Mouse (Mus musculus) hindbrain, embryonic 16.5 days (tissue): Measurements from ENCODE around the gene Man2b1. TPM values are rescaled to one million over a fixed set of nuclear protein-coding genes. Genes with fewer than 3 reads are reported as not detected.
"Not testable (repeated sequence)": the region's sequence is repeated elsewhere in the genome, so short reads cannot be mapped to it uniquely, and the experiment has no call there.

Experiments
- ATAC-seq: fragments of 200-750 bp; cut with Nextera tagmentation; 2 replicates; pipeline ENCODE4 v1.8.0; 2017; ENCODE audit warnings: moderate TSS enrichment, moderate library complexity
- H3K27ac ChIP-seq: fragments of 300-500 bp; sonication (generic); 2 replicates; pipeline ENCODE4 v1.5.1; 2014; ENCODE audit warnings: low read depth, mild to moderate bottlenecking, control low read depth, low read length, moderate library complexity
- H3K27me3 ChIP-seq: fragments of 300-500 bp; sonication (generic); replicated peaks from 2 replicates; pipeline ENCODE4 v1.6.1; 2014; ENCODE audit warnings: low read length; ENCODE audit not compliant: control insufficient read depth, insufficient read depth
- H3K36me3 ChIP-seq: fragments of 300-500 bp; sonication (generic); 2 replicates; pipeline ENCODE4 v1.6.1; 2014; ENCODE audit warnings: mild to moderate bottlenecking, low read length, moderate library complexity, mixed read lengths; ENCODE audit not compliant: control insufficient read depth, insufficient read depth
- H3K4me1 ChIP-seq: fragments of 300-500 bp; sonication (generic); 2 replicates; pipeline ENCODE4 v1.6.1; 2014; ENCODE audit warnings: low read depth, low read length; ENCODE audit not compliant: control insufficient read depth, insufficient read depth
- H3K4me2 ChIP-seq: fragments of 300-500 bp; sonication (generic); 2 replicates; pipeline ENCODE4 v1.6.1; 2014; ENCODE audit warnings: mild to moderate bottlenecking, low read length, control low read depth, moderate library complexity
- H3K4me3 ChIP-seq: fragments of 300-500 bp; sonication (generic); 2 replicates; pipeline ENCODE4 v1.5.1; 2014; ENCODE audit warnings: mild to moderate bottlenecking, low read length, control low read depth, moderate library complexity
- H3K9ac ChIP-seq: fragments of 300-500 bp; sonication (generic); 2 replicates; pipeline ENCODE4 v1.6.1; 2014; ENCODE audit warnings: low read depth, mild to moderate bottlenecking, control low read depth, low read length, moderate library complexity
- H3K9me3 ChIP-seq: fragments of 300-500 bp; sonication (generic); 2 replicates; pipeline ENCODE4 v1.6.1; 2014; ENCODE audit warnings: mild to moderate bottlenecking, low read length, moderate library complexity; ENCODE audit not compliant: control insufficient read depth
- WGBS: fragments of 180-500 bp; shearing (Covaris S2); extraction: QIAGEN DNeasy Blood & Tissue Kit; methylation state at CpG from one replicate; pipeline ENCODE4 v1.1.7; 2014; 5-methylcytosine and 5-hydroxymethylcytosine counted together
- polyA plus RNA-seq: library from polyadenylated mRNA; unstranded; fragments of >200 nt; fragmentation: Nextera tagmentation; extraction: Ambion mirVana; gene quantifications from 2 replicates; pipeline ENCODE4 v1.2.1, GENCODE M21; 2015

The Man2b1 gene
- polyA plus RNA-seq, 1 experiment from 2014 or later, result 23.1 TPM

- no peaks in the 10 kb centered on the region for H3K4me1 ChIP-seq
- H3K9ac ChIP-seq, result no peak overlapping the region
- no peaks in the 10 kb centered on the region for H3K27me3 ChIP-seq
- H3K27ac ChIP-seq, result no peak overlapping the region
- H3K9me3 ChIP-seq, result no peaks in the 10 kb centered on the region
- H3K4me3 ChIP-seq, result no peak overlapping the region
- ATAC-seq, result no peak
- H3K36me3 ChIP-seq, result peaks cover 23% of the 10 kb centered on the region; the same call in 1 of the 2 replicates
- H3K4me2 ChIP-seq, result no peak overlapping the region
- WGBS, result 97% methylated on average over 6 of the region's 7 CpGs
Observed at GRCm38 (mm10) chr8:85095566-85095965, 12.5 kb downstream of the Man2b1 start.

- Histone ChIP-seq H3K27ac (no peak overlapping the region), H3K4me2 (no peak overlapping the region), H3K27me3 (no peaks in the 10 kb centered on the region), H3K9ac (no peak overlapping the region), H3K4me3 (no peak overlapping the region), H3K9me3 (no peaks in the 10 kb centered on the region), H3K36me3 (peaks cover 23% of the 10 kb centered on the region; the same call in 1 of the 2 replicates), H3K4me1 (no peaks in the 10 kb centered on the region)
- no peak for ATAC-seq
- 93% methylated on average over 16 of the region's 16 CpGs for WGBS
Observed at GRCm38 (mm10) chr8:85096196-85096595, 13.1 kb downstream of the Man2b1 start.

- 95% methylated on average over 4 of the region's 4 CpGs for WGBS
- peaks cover 23% of the 10 kb centered on the region; the same call in 1 of the 2 replicates for H3K36me3 ChIP-seq
Observed at GRCm38 (mm10) chr8:85096850-85097249, 13.8 kb downstream of the Man2b1 start.

GRCm38 (mm10) chr8:85100076-85100665 lies 17.1 kb downstream of the Man2b1 start:
- Histone ChIP-seq H3K36me3 (peaks cover 17% of the 10 kb centered on the region; the same call in 1 of the 2 replicates), H3K4me2 (no peak overlapping the region), H3K27me3 (no peaks in the 10 kb centered on the region), H3K9ac (no peak overlapping the region), H3K4me1 (no peaks in the 10 kb centered on the region), H3K4me3 (no peak overlapping the region), H3K9me3 (peaks cover 2% of the 10 kb centered on the region; the same call in 1 of the 2 replicates), H3K27ac (no peak overlapping the region)
- 90% methylated on average over 4 of the region's 4 CpGs for WGBS
- no peak for ATAC-seq

More at GRCm38 (mm10) chr8:85096850-85097249, 13.8 kb downstream of the Man2b1 start:
- H3K27ac ChIP-seq, result no peak overlapping the region
- H3K4me3 ChIP-seq, result no peak overlapping the region
- no peak overlapping the region for H3K4me2 ChIP-seq
- H3K9me3 ChIP-seq, result peaks cover 1% of the 10 kb centered on the region; the same call in 1 of the 2 replicates
- ATAC-seq, result no peak
- no peaks in the 10 kb centered on the region for H3K4me1 ChIP-seq
- H3K27me3 ChIP-seq, result no peaks in the 10 kb centered on the region
- H3K9ac ChIP-seq, result no peak overlapping the region

- H3K9ac ChIP-seq, result no peak overlapping the region
- ATAC-seq, result no peak
- H3K4me1 ChIP-seq, result no peaks in the 10 kb centered on the region
- H3K9me3 ChIP-seq, result peaks cover 9% of the 10 kb centered on the region
- H3K27ac ChIP-seq, result no peak overlapping the region
- no peak overlapping the region for H3K4me3 ChIP-seq
- H3K27me3 ChIP-seq, result no peaks in the 10 kb centered on the region
- peaks cover 26% of the 10 kb centered on the region for H3K36me3 ChIP-seq
- 96% methylated on average over 10 of the region's 10 CpGs for WGBS
- H3K4me2 ChIP-seq, result no peak overlapping the region
Observed at GRCm38 (mm10) chr8:85113241-85113640, 30.2 kb downstream of the Man2b1 start.

GRCm38 (mm10) chr8:85115501-85115900 lies 32.4 kb downstream of the Man2b1 start:
- no peak for ATAC-seq
- H3K27ac ChIP-seq, result no peak overlapping the region
- H3K9ac ChIP-seq, result no peak overlapping the region
- no peak overlapping the region for H3K4me2 ChIP-seq
- peaks cover 14% of the 10 kb centered on the region for H3K36me3 ChIP-seq
- H3K4me1 ChIP-seq, result peaks cover 5% of the 10 kb centered on the region
- WGBS, result 77% methylated on average over 4 of the region's 4 CpGs
- H3K9me3 ChIP-seq, result peaks cover 3% of the 10 kb centered on the region; the same call in 1 of the 2 replicates
- H3K4me3 ChIP-seq, result no peak overlapping the region
- H3K27me3 ChIP-seq, result no peaks in the 10 kb centered on the region

GRCm38 (mm10) chr8:85116984-85117383 lies 33.9 kb downstream of the Man2b1 start:
- Histone ChIP-seq H3K27me3 (no peaks in the 10 kb centered on the region), H3K4me1 (peaks cover 5% of the 10 kb centered on the region), H3K36me3 (peaks cover under 1% of the 10 kb centered on the region), H3K9ac (no peak overlapping the region), H3K27ac (no peak overlapping the region), H3K9me3 (no peaks in the 10 kb centered on the region; the same call in 1 of the 2 replicates), H3K4me2 (no peak overlapping the region), H3K4me3 (no peak overlapping the region)
- 93% methylated on average over 7 of the region's 7 CpGs for WGBS
- no peak for ATAC-seq

GRCm38 (mm10) chr8:85119052-85119981 lies 36.2 kb downstream of the Man2b1 start:
- Histone ChIP-seq H3K27ac (peak overlapping the region; percentile 63), H3K4me1 (peaks cover 5% of the 10 kb centered on the region), H3K9ac (peak overlapping the region; percentile 75), H3K9me3 (no peaks in the 10 kb centered on the region), H3K4me2 (peak overlapping the region; percentile 77), H3K36me3 (no peaks in the 10 kb centered on the region), H3K4me3 (peak overlapping the region; percentile 60), H3K27me3 (no peaks in the 10 kb centered on the region; the same call in 1 of the 2 replicates)
- peak; percentile 94 for ATAC-seq
- 7% methylated on average over 37 of the region's 37 CpGs for WGBS

- not testable (repeated sequence) for H3K9me3 ChIP-seq, H3K4me2 ChIP-seq, H3K36me3 ChIP-seq, H3K4me1 ChIP-seq, H3K9ac ChIP-seq, H3K27me3 ChIP-seq, H3K4me3 ChIP-seq, H3K27ac ChIP-seq
- 79% methylated on average over 5 of the region's 5 CpGs for WGBS
- ATAC-seq, result 0 out of 2 replicates have a peak, but pooled peaks have one; percentile 19
Observed at GRCm38 (mm10) chr8:85120251-85120650, 37.2 kb downstream of the Man2b1 start.
